Mouse (Mus musculus) forebrain, embryonic 11.5 days (tissue): ENCODE measurements around the gene Hsd17b3. TPM values are rescaled to one million over a fixed set of nuclear protein-coding genes. Genes with fewer than 3 reads are reported as not detected.
"Not testable (repeated sequence)": the region's sequence is repeated elsewhere in the genome, so short reads cannot be mapped to it uniquely, and the experiment has no call there.

Experiments used
- ATAC-seq: fragments of 200-750 bp; cut with Nextera tagmentation; replicated peaks from 2 replicates; pipeline ENCODE4 v1.8.0; 2017; ENCODE audit warnings: moderate TSS enrichment; ENCODE audit not compliant: low FRiP score
- DNase-seq: peaks from one replicate; pipeline ENCODE4 v3.0.0-alpha.2; 2017; ENCODE audit warnings: low spot score
- H3K27ac ChIP-seq: fragments of 300-500 bp; sonication (generic); 2 replicates; pipeline ENCODE4 v1.5.1; 2014; ENCODE audit warnings: low read depth, low read length
- H3K27me3 ChIP-seq: fragments of 300-500 bp; sonication (generic); 2 replicates; pipeline ENCODE4 v1.6.1; 2014; ENCODE audit warnings: mild to moderate bottlenecking, low read length, mixed read lengths; ENCODE audit not compliant: control insufficient read depth, insufficient read depth
- H3K36me3 ChIP-seq: fragments of 300-500 bp; sonication (generic); 2 replicates; pipeline ENCODE4 v1.6.1; 2014; ENCODE audit warnings: mild to moderate bottlenecking, low read length, moderate library complexity, mixed read lengths; ENCODE audit not compliant: control insufficient read depth, insufficient read depth
- H3K4me1 ChIP-seq: fragments of 300-500 bp; sonication (generic); replicated peaks from 2 replicates; pipeline ENCODE4 v1.6.1; 2014; ENCODE audit warnings: low read length, mixed read lengths; ENCODE audit not compliant: control insufficient read depth, insufficient read depth
- H3K4me2 ChIP-seq: fragments of 300-500 bp; sonication (generic); 2 replicates; pipeline ENCODE4 v1.6.1; 2014; ENCODE audit warnings: low read depth, mild to moderate bottlenecking, low read length, moderate library complexity, mixed read lengths; ENCODE audit not compliant: severe bottlenecking
- H3K4me3 ChIP-seq: fragments of 300-500 bp; sonication (generic); 2 replicates; pipeline ENCODE4 v1.5.1; 2014; ENCODE audit warnings: low read depth, low read length
- H3K9ac ChIP-seq: fragments of 300-500 bp; sonication (generic); 2 replicates; pipeline ENCODE4 v1.6.1; 2014; ENCODE audit warnings: low read length
- H3K9me3 ChIP-seq: fragments of 300-500 bp; sonication (generic); 2 replicates; pipeline ENCODE4 v1.6.1; 2016; ENCODE audit warnings: low read length, mixed read lengths; ENCODE audit not compliant: control insufficient read depth
- WGBS: fragments of 180-500 bp; shearing (Covaris S2); extraction: QIAGEN DNeasy Blood & Tissue Kit; methylation state at CpG from one replicate; pipeline ENCODE4 v1.1.7; 2014; 5-methylcytosine and 5-hydroxymethylcytosine counted together
- polyA plus RNA-seq: library from polyadenylated mRNA; unstranded; fragments of >200 nt; fragmentation: Nextera tagmentation; extraction: Ambion mirVana; gene quantifications from 2 replicates; pipeline ENCODE4 v1.2.1, GENCODE M21; 2014

Gene Hsd17b3
- polyA plus RNA-seq, 1 experiment from 2014 or later, result not detected

- Histone ChIP-seq H3K27ac (no peak overlapping the region), H3K9me3 (no peaks in the 10 kb centered on the region), H3K27me3 (no peaks in the 10 kb centered on the region), H3K36me3 (no peaks in the 10 kb centered on the region), H3K4me2 (no peak overlapping the region), H3K9ac (no peak overlapping the region), H3K4me3 (no peak overlapping the region), H3K4me1 (peaks cover 4% of the 10 kb centered on the region; the same call in 1 of the 2 replicates)
- ATAC-seq (no peak), DNase-seq (no peak)
- 85% methylated on average over 4 of the region's 4 CpGs for WGBS
These were observed 13.0 kb downstream of the Hsd17b3 start for GRCm38 (mm10) chr13:64076074-64076473.

GRCm38 (mm10) chr13:64066653-64067052 is 22.4 kb downstream of the Hsd17b3 start:
- no peak for DNase-seq
- H3K4me3 ChIP-seq, result no peak overlapping the region
- no peaks in the 10 kb centered on the region for H3K9me3 ChIP-seq
- H3K27me3 ChIP-seq, result no peaks in the 10 kb centered on the region
- 72% methylated on average over 3 of the region's 3 CpGs for WGBS
- no peaks in the 10 kb centered on the region for H3K4me1 ChIP-seq
- H3K27ac ChIP-seq, result no peak overlapping the region
- H3K9ac ChIP-seq, result no peak overlapping the region
- no peak overlapping the region for H3K4me2 ChIP-seq
- no peaks in the 10 kb centered on the region for H3K36me3 ChIP-seq
- ATAC-seq, result no peak

- Histone ChIP-seq H3K4me3 (no peak overlapping the region), H3K27ac (no peak overlapping the region), H3K4me2 (no peak overlapping the region), H3K9ac (no peak overlapping the region), H3K36me3 (no peaks in the 10 kb centered on the region), H3K27me3 (no peaks in the 10 kb centered on the region), H3K9me3 (no peaks in the 10 kb centered on the region), H3K4me1 (no peaks in the 10 kb centered on the region)
- no peak for ATAC-seq
- no peak for DNase-seq
These were observed 24.8 kb downstream of the Hsd17b3 start for GRCm38 (mm10) chr13:64064276-64064675.

GRCm38 (mm10) chr13:64060935-64061506 is 28.0 kb downstream of the Hsd17b3 start:
- H3K4me3 ChIP-seq, result no peak overlapping the region
- ATAC-seq (no peak), DNase-seq (no peak)
- H3K4me1 ChIP-seq, result no peaks in the 10 kb centered on the region
- no peaks in the 10 kb centered on the region for H3K27me3 ChIP-seq
- no peaks in the 10 kb centered on the region for H3K9me3 ChIP-seq
- WGBS, result 80% methylated on average over 5 of the region's 5 CpGs
- H3K36me3 ChIP-seq, result no peaks in the 10 kb centered on the region
- no peak overlapping the region for H3K4me2 ChIP-seq
- H3K9ac ChIP-seq, result no peak overlapping the region
- H3K27ac ChIP-seq, result no peak overlapping the region

- H3K27ac ChIP-seq, result no peak overlapping the region
- H3K9ac ChIP-seq, result no peak overlapping the region
- no peak overlapping the region for H3K4me2 ChIP-seq
- no peaks in the 10 kb centered on the region for H3K36me3 ChIP-seq
- DNase-seq (no peak), ATAC-seq (no peak)
- no peaks in the 10 kb centered on the region for H3K4me1 ChIP-seq
- no peaks in the 10 kb centered on the region for H3K27me3 ChIP-seq
- H3K9me3 ChIP-seq, result no peaks in the 10 kb centered on the region; the same call in 1 of the 2 replicates
- 61% methylated on average over 1 of the region's 1 CpGs for WGBS
- no peak overlapping the region for H3K4me3 ChIP-seq
These were observed 35.1 kb downstream of the Hsd17b3 start for GRCm38 (mm10) chr13:64053959-64054358.

- H3K27me3 ChIP-seq, H3K27ac ChIP-seq, H3K9me3 ChIP-seq, DNase-seq, H3K4me3 ChIP-seq, H3K9ac ChIP-seq, H3K36me3 ChIP-seq, H3K4me2 ChIP-seq, H3K4me1 ChIP-seq, ATAC-seq: not testable (repeated sequence)
- WGBS, result 84% methylated on average over 2 of the region's 2 CpGs
These were observed 36.7 kb downstream of the Hsd17b3 start for GRCm38 (mm10) chr13:64052281-64052680.

GRCm38 (mm10) chr13:64050895-64051294 is 38.1 kb downstream of the Hsd17b3 start:
- Histone ChIP-seq H3K4me3 (no peak overlapping the region), H3K9ac (no peak overlapping the region), H3K27me3 (no peaks in the 10 kb centered on the region), H3K4me2 (no peak overlapping the region), H3K36me3 (no peaks in the 10 kb centered on the region), H3K4me1 (no peaks in the 10 kb centered on the region), H3K9me3 (no peaks in the 10 kb centered on the region; the same call in 1 of the 2 replicates), H3K27ac (no peak overlapping the region)
- 64% methylated on average over 4 of the region's 4 CpGs for WGBS
- ATAC-seq (no peak), DNase-seq (no peak)

- Histone ChIP-seq H3K27me3 (no peaks in the 10 kb centered on the region), H3K9me3 (no peaks in the 10 kb centered on the region; the same call in 1 of the 2 replicates), H3K4me2 (no peak overlapping the region), H3K36me3 (no peaks in the 10 kb centered on the region), H3K9ac (no peak overlapping the region), H3K27ac (no peak overlapping the region), H3K4me1 (no peaks in the 10 kb centered on the region), H3K4me3 (no peak overlapping the region)
- DNase-seq (no peak), ATAC-seq (no peak)
These were observed 39.5 kb downstream of the Hsd17b3 start for GRCm38 (mm10) chr13:64049535-64049934.

- no peak for ATAC-seq
- H3K9me3 ChIP-seq, result no peaks in the 10 kb centered on the region; the same call in 1 of the 2 replicates
- no peaks in the 10 kb centered on the region for H3K36me3 ChIP-seq
- no peak overlapping the region for H3K27ac ChIP-seq
- H3K4me3 ChIP-seq, result no peak overlapping the region
- 93% methylated on average over 2 of the region's 2 CpGs for WGBS
- DNase-seq, result no peak
- no peaks in the 10 kb centered on the region for H3K27me3 ChIP-seq
- no peak overlapping the region for H3K9ac ChIP-seq
- no peaks in the 10 kb centered on the region for H3K4me1 ChIP-seq
- no peak overlapping the region for H3K4me2 ChIP-seq
These were observed 40.6 kb downstream of the Hsd17b3 start for GRCm38 (mm10) chr13:64048467-64048866.
